Mouse (Mus musculus) monocyte, adult 5-6 weeks (primary cell): ENCODE data around the gene Prkg1. TPM values are rescaled to one million over a fixed set of nuclear protein-coding genes. Genes with fewer than 3 reads are reported as not detected.

Source experiments
- ATAC-seq: fragments of 153-309, 156-312 bp; replicated peaks from 2 replicates; pipeline ENCODE4 v1.8.0; 2017; ENCODE audit warnings: mild to moderate bottlenecking; ENCODE audit not compliant: low TSS enrichment, insufficient number of reproducible peaks, severe bottlenecking, poor library complexity, low FRiP score
- total RNA-seq: library from RNA; stranded (forward); fragments of 200-1000, 200-491, 200-594 nt; gene quantifications from 3 replicates; pipeline ENCODE4 v1.2.3, GENCODE M21; 2017

Gene Prkg1
- total RNA-seq, 1 experiment from 2014 or later = 0.57 TPM

DNA sequence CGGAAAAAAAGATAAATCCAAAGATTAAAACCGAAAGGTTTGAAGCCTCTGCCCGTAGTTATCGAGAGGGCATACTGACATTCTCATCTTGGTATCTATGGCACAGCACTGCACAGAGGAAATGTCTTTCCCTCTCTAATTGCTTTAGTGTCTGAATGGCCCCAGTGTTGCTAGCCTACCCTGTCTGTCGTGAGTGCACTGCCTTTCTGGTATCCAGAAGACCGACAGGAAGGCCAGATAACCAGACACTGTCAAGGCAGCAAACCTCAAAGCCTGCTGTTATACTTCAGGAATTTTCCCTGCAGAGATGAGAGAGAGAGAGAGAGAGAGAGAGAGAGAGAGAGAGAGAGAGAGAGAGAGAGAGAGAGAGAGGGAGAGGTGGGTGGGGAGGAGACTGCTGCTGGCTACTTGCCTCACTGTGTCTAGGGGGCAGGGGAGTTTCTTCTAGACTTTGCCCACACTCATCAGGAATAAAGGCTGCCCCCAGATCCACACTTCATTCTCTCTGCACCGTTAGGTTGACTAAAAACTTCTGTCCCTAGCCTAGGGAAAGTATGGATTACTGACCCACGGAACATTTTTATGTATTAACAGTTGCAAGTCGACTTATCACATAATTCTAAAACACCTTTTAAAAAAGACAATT is 10.1 kb downstream of the Prkg1 start:
- no peak for ATAC-seq

DNA sequence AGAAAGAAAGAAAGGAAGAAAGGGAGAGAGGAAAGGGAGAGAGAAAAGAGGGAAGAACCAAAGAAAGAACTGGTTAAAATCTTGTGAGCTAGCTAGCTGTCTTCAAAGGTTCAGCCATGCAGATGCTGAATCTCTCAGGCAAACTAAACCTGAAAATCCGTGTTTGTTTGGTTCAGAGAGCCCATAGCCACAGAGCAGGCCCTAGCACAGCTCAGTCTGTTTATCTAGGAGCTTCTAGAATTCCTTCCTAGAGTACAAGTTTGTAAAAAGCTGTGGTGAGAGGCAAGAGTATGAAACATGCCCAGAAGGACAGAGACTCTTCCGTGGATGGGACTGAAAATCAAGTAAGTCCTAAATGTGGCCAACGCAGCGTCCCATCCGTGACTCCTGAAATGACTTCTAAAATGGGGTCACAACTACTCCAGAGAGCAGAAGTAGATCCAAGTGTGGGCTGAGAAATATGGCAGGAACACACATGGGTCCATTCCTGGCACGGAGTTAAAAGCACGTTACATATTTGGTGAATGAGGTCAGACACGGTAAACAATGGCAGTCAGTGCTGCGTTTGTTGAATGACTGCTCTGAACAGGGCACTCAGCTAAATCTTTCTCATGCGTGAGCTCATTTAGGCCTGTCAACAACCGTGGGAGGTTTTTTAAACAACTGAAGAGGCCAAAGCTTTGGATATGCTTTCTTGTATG is 13.7 kb downstream of the Prkg1 start:
- no peak for ATAC-seq

DNA sequence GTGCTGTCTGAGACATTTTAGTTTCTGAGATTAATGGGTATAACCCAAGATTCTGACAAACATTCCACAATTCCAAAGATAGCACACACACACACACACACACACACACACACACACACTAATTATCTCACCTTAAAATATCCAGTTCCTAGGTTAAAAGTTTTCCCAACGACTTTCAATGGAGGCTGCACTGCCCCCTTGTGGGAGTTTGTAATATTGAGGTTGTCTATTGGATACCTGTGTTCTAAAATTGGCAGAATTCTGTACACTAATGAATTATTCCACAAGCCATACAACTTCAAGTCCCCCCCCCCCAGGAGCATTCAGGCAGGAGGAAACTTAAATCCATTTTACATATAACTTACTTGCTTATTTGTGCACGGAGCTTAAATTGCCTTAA is 18.2 kb downstream of the Prkg1 start:
- no peak for ATAC-seq

DNA sequence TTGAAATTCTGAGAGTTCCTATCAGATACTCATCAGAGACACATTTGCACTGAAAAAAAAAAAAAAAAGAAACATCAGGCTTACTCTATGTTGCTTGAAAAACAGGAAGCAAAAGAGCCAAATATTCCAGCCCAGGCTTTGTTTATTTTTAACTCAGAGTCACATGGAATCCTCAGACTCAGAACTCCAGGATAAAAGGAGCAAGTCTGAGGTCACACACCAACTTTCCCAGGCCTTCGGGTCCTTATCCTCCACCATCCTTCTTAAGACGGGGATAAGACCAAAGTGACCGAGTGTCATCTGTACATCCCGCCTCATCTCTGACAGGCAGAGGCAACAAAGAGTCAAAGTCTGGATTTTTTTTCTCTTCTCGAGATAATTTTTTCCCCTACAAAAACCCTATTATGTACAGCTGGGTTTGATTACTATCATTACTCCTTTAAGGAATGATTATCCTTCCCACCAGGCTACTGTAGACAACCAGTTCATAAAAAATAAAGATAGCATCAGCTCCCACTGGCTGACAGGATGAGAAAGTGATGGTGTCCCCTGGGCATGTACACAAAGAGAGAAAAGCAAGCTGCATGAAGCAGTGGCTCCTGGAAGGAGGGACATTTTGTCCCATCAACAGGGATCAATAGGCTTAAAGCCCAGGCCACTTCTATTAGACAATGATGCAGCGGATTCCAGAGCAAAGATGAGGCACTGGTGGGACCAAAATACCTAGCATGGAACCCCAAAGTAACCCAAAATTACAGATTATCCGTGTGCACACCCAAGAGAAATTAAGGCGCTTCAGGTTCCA is 21.4 kb downstream of the Prkg1 start:
- ATAC-seq = no peak

DNA sequence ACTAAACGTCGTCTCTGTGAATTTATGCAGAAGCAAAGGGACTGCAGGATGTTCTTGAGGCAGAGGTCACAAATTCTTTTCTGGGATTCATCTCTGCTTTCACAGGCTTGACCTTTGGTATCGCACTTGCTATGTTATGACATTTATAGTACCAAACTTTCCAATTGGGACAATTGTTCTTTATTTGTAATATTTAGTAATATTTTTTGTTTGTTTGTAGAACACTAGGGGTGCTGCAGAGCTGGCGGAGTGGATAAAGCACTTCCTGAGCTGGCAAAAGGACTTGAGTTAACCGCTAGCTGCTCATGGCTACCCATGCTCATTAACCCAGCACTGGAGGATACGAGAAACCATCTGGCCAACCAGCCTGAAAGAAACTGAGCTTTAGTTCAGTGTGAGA is 49.9 kb downstream of the Prkg1 start:
- ATAC-seq = no peak

DNA sequence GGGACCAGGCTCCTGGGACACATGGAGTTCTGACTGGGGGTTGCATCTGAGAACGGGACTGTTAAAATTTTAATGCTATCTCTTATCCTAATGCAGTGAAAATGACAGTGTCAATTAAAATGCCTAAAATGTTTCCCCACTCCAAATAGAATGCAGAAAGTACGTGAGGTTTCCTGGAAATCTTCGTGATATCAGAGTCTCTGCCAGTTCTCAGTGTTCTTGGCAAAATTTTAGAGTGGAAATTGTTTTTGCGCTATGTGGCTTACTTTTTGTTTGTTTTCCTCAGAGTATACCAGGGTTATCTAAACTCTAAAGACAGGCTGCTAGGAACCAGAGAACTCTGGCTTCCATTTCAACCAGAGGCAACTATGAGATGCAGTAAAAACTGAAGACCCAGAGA is 50.4 kb downstream of the Prkg1 start:
- ATAC-seq = no peak

DNA sequence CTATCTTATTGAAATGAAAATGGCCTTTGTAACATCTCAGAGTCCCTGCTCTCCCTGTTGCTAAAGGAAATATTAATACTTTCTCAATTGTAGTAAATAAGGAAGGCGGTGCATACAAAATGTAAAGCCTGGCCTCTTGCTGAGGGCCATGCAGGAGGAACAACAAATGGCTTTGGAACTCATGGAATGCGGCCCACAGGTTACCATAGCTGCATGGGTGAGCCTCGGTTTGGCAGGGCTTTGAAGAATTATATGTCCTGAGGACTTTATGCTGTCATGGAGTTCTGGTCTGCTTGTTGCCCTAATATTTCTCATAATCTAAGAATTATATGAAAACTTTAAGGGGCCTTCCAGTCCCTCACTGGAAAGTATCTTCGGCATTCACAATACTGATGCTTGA is 51.5 kb downstream of the Prkg1 start:
- ATAC-seq = no peak

DNA sequence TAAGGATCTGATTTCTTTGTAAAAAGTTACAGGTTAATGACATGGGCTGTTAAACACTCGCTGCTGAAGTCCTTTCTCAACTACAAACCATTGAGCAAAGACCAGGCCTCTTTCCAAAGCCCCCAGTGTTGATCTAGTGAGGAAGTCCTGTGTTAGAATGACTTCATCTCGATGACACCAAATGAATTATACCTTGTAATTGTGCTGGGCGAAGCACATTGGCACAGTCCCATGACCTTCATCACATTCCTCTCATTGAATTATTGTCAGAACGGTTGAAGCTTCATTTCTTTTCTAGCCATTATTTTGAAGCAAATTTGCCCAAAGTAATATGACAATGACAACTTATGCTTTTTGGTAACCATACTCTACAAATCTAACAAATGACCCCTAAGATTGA is 54.5 kb downstream of the Prkg1 start:
- ATAC-seq = no peak

DNA sequence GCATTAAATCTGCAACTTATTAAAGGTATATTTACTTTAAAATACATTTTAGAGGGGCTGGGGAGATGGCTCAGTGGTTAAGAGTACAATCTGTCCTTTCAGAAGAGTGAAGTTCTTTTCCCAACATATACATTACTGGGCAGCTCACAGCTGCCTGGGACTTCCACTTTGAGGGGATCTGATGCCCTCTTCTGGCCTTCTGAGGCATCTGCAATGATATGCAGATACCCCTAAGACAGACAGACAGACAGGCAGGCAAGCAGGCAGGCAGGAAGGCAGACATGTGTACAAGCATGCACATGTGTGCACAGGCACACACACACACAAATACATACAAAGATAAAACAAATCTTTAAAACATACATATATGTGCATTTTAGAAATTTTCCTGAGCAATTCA is 60.8 kb downstream of the Prkg1 start:
- ATAC-seq = no peak

DNA sequence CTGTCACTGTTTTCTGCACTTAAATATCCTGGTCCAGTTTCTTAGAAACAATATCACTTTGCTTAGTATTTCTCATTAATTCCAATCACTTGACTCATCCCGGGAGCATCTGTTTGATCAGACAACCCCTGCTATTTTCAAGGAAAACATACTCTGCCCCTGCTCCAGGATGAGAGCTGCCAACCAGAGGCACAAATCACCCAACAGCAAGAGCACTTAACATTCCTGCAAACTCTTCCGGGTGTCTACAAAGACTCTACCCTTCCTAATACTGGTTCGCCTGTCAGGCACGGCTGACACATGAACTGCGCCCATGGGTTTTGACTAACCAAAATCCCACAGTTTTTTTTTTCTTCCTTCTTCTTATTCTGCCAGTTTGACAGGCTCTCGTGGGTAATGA is 65.9 kb downstream of the Prkg1 start:
- no peak for ATAC-seq

DNA sequence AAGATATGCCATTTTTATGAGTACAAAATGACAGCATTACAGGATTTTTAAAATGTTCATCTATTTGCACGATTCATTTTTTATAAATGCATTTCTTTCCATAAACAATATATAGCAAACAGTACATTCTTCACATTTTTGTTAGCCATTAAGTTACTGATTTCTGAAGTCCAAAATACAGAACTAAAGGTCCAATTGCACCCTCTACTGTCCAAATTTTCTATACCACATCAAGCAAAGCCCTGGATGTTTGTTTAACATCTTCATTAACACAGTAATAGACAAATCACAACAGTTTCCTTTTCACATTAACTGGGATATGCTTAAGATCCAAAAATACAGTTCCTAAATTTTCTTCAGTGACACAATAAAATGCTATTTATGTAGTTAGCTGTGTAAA is 84.0 kb downstream of the Prkg1 start:
- no peak for ATAC-seq

DNA sequence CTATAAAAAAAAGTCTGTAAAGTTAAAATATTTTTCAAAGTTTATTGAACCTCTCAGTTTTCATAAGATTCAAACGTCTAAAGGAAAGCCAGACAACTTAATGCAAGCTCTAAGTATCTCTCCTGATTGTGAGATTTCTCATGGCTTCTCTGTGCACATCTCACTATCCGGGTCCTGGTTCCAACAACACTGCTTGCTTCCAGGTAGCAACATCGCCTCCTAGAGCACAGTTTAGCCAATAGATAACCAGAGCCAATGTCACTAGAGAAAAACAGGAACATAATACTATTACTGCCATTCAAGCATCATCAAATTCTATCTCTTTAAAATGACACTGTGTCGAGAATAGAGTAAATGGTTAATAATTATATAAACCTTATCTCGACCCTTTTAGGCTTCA is 86.5 kb downstream of the Prkg1 start:
- ATAC-seq = no peak

DNA sequence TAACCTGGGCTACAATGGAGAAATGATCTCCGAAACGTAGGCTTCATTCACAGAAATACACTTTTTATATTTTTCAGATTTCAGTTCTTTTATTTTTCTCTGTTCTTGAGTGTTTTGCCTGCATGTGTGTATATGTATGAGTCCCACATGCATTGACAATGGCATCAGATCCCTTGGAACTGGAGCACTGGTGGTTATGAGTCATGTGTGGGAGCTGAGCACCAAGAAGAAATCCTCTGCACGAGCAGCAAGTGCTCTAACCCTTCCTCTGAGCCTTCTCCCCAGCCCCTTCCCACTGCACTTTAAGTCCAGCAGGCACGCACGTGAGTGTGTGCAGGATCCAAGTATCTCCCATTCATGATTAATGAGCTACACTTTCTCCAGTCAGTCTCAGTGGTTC is 93.1 kb downstream of the Prkg1 start:
- no peak for ATAC-seq

DNA sequence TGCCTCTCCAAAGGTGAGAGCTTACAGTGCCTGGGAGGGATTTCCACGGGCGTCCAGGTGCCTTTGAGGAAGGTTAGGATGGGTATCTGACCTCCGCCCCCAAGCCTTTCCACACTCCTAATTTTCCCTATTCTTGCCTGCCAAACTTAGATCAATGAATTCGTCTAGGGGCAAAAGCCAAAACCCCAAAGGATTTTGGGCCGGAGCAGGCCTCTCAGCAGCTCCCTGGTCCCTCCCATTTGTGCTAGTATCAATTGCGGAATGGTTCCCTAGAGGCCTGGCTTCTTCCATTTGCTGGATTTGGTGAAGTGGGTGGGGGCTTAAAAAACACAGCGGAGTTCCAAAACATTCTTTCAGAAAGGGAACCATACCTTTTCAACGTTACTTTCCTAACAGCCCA is 99.8 kb downstream of the Prkg1 start:
- no peak for ATAC-seq

DNA sequence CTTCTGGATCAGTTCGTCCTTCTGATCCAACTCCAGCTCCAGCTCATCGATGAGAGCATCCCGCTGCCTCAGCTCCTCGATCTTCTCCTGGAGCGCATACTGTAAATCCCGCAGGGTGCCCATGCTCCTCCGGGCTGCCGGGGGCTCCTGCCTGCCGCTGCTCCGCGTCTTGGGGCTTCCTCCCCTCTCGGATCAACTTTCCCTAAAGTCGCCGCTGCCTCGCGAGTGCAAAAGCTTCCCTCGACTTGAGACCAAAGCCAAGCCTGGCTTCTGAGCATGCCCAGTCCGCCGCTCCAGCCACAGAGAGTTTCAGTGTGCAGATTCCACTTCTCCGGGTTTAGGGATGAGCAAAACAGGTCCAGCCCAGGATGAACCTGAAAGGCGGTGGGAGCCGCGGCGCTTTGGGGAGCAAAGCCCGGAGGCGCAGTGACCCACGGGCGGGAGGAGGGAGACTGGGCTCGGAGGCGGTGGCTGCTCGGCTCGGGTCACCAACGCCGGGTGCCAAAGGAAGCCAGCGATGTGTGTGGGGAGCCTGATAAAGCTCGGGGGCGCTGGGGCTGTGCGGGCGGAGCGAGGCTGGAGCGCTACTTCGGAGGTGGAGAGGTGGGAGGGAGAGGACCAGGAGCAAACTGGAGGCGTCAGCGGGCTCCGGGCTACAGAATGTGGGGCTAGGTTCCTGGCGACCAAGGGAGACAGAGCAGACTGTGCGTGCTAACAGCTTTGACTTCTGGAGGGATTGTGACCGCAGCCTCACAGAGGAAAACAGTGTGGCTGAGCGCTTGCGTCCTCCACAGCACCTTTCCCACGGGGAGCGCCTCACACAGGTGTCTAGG is 100.5 kb downstream of the Prkg1 start:
- no peak for ATAC-seq

DNA sequence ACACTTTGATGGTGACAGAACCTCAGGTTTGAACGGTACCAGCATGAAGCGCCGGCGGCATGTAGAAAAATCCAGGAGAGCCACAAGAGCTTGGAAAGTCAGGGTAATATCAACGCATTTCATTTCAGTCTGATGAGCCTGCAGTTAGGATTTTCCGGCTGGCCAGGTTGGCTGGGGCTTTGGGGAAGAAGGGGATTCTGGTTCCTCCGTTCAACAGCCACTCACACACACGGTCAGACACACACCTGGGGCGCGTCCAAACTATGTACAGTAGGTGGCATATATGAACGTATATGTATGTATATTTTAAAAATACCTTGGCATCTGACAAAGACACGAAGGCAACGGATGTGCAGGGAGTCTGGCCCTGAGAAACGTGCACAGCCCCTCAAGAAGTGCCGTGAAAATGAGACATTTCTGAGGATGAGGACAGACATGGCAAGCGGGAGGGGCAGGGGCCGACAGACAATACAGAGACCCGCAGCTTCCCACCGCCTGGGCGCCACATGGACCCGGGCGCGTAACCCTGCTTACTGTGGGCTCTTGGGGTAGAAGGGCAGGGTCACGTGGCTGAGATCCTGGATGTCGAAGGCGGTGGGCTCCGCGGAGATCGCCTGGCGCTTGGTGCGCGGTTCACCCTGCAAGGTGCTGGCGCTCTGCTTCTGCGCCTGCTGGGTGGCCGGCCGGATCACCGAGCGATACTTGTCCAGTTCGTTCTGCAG is 101.2 kb downstream of the Prkg1 start:
- ATAC-seq = no peak

DNA sequence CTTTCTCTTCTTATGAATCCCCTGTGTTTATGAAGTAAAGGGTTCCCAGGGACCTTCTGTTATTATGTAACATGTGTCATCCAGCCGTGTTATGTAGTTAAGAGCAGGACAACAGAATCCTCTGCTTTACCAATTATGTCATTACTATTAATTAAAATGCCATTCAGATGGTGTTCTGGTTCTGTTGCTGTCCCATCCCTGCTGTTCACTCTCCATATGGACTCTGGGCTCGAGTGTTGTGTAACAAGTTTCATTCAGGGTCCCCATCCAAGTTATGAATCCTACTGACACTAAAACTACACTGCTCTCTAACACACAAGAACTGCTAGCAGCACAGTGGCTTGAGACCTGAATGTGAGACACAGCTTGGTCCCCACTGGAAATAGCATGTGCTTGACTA is 102.0 kb downstream of the Prkg1 start:
- no peak for ATAC-seq

DNA sequence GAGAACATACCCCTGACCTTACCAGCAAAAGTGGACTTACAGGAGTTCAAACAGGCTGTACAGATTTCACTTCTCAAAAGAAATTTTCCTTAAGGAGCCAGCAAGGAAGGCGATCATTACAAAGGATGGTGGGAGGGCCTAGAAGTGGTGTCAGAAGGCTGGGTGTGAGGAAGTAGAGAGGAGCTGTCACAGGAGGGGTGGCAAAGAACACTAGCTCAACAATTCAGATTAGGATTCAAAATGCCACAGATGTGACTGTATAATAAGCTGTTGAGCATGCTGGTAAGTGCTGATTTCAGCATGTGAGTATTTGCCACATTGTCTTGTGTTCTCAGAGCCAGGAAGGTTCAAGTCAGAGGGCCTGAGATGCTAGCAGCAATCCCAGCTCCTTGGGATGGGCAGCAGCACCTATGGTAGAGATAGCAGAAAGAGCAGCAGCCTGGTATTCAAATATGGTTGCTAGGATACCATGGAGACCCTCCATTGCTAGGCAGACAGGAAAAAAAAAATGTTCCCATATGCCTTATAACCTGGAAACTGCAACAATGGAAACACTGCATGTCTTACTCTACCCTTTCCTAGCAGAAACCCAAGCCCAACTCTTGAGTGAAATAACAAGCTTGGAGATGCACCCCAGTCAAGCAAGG is 106.0 kb downstream of the Prkg1 start:
- ATAC-seq = no peak
